Mouse (Mus musculus) kidney, embryonic 15.5 days (tissue): ENCODE data around the gene Ugt1a10. TPM values are rescaled to one million over a fixed set of nuclear protein-coding genes. Genes with fewer than 3 reads are reported as not detected.
"Not testable (repeated sequence)": the region's sequence is repeated elsewhere in the genome, so short reads cannot be mapped to it uniquely, and the experiment has no call there.

Experiments used
- ATAC-seq: fragments of 200-750 bp; cut with Nextera tagmentation; replicated peaks from 2 replicates; pipeline ENCODE4 v1.8.0; 2017; ENCODE audit warnings: moderate TSS enrichment; ENCODE audit not compliant: low FRiP score
- H3K27ac ChIP-seq: fragments of 300-500 bp; sonication (generic); 2 replicates; pipeline ENCODE4 v1.5.1; 2015; ENCODE audit warnings: mild to moderate bottlenecking, inconsistent platforms
- H3K27me3 ChIP-seq: fragments of 300-500 bp; sonication (generic); 2 replicates; pipeline ENCODE4 v1.6.1; 2015; ENCODE audit warnings: inconsistent platforms
- H3K36me3 ChIP-seq: fragments of 300-500 bp; sonication (generic); 2 replicates; pipeline ENCODE4 v1.6.1; 2015; ENCODE audit warnings: inconsistent platforms
- H3K4me1 ChIP-seq: fragments of 300-500 bp; sonication (generic); 2 replicates; pipeline ENCODE4 v1.6.1; 2015; ENCODE audit warnings: inconsistent platforms
- H3K4me2 ChIP-seq: fragments of 300-500 bp; sonication (generic); 2 replicates; pipeline ENCODE4 v1.6.1; 2015; ENCODE audit warnings: moderate library complexity, mild to moderate bottlenecking, inconsistent platforms
- H3K4me3 ChIP-seq: fragments of 300-500 bp; sonication (generic); replicated peaks from 2 replicates; pipeline ENCODE4 v1.5.1; 2015; ENCODE audit warnings: mild to moderate bottlenecking, inconsistent platforms
- H3K9ac ChIP-seq: fragments of 300-500 bp; sonication (generic); 2 replicates; pipeline ENCODE4 v1.6.1; 2015; ENCODE audit warnings: mild to moderate bottlenecking, inconsistent platforms
- H3K9me3 ChIP-seq: fragments of 300-500 bp; sonication (generic); replicated peaks from 2 replicates; pipeline ENCODE4 v1.6.1; 2016; ENCODE audit warnings: inconsistent platforms
- WGBS: fragments of 180-500 bp; shearing (Covaris S2); methylation state at CpG from one replicate; pipeline ENCODE4 v1.1.7; 2015; ENCODE audit warnings: mixed read lengths; 5-methylcytosine and 5-hydroxymethylcytosine counted together
- polyA plus RNA-seq: library from polyadenylated mRNA; unstranded; fragments of >200 nt; fragmentation: Nextera tagmentation; extraction: Ambion mirVana; gene quantifications from 2 replicates; pipeline ENCODE4 v1.2.1, GENCODE M21; 2015

The Ugt1a10 gene
- polyA plus RNA-seq, 1 experiment from 2014 or later = 17.5 TPM

- 57% methylated on average over 2 of the region's 2 CpGs for WGBS
- no peaks in the 10 kb centered on the region for H3K36me3 ChIP-seq
- no peak overlapping the region for H3K4me2 ChIP-seq
- H3K9ac ChIP-seq = no peak overlapping the region
- H3K4me1 ChIP-seq = no peaks in the 10 kb centered on the region
- peaks cover 25% of the 10 kb centered on the region for H3K9me3 ChIP-seq
- H3K27ac ChIP-seq = no peak overlapping the region
- H3K4me3 ChIP-seq = no peak overlapping the region
- no peaks in the 10 kb centered on the region for H3K27me3 ChIP-seq
- no peak for ATAC-seq
Measured at GRCm38 (mm10) chr1:88222216-88222615, 167.0 kb downstream of the Ugt1a10 start.

- not testable (repeated sequence) for H3K4me2 ChIP-seq, H3K4me3 ChIP-seq, H3K4me1 ChIP-seq, H3K36me3 ChIP-seq, H3K27ac ChIP-seq, H3K9ac ChIP-seq, ATAC-seq, H3K27me3 ChIP-seq
- peaks cover 27% of the 10 kb centered on the region for H3K9me3 ChIP-seq
Measured at GRCm38 (mm10) chr1:88223011-88223515, 167.9 kb downstream of the Ugt1a10 start.

GRCm38 (mm10) chr1:88223591-88223990, 168.4 kb downstream of the Ugt1a10 start:
- no peaks in the 10 kb centered on the region for H3K4me1 ChIP-seq
- no peaks in the 10 kb centered on the region for H3K27me3 ChIP-seq
- 60% methylated on average over 1 of the region's 1 CpGs for WGBS
- peaks cover 32% of the 10 kb centered on the region for H3K9me3 ChIP-seq
- H3K27ac ChIP-seq = no peak overlapping the region
- H3K36me3 ChIP-seq = no peaks in the 10 kb centered on the region
- H3K9ac ChIP-seq = no peak overlapping the region
- no peak overlapping the region for H3K4me2 ChIP-seq
- ATAC-seq = no peak
- H3K4me3 ChIP-seq = no peak overlapping the region

GRCm38 (mm10) chr1:88224029-88224776, 169.0 kb downstream of the Ugt1a10 start:
- no peak overlapping the region for H3K27ac ChIP-seq
- H3K27me3 ChIP-seq = no peaks in the 10 kb centered on the region
- no peaks in the 10 kb centered on the region for H3K4me1 ChIP-seq
- peaks cover 38% of the 10 kb centered on the region for H3K9me3 ChIP-seq
- H3K4me3 ChIP-seq = no peak overlapping the region
- WGBS = 68% methylated on average over 2 of the region's 2 CpGs
- ATAC-seq = no peak
- H3K36me3 ChIP-seq = no peaks in the 10 kb centered on the region
- no peak overlapping the region for H3K4me2 ChIP-seq
- no peak overlapping the region for H3K9ac ChIP-seq

- 37% methylated on average over 2 of the region's 2 CpGs for WGBS
- ATAC-seq, H3K4me2 ChIP-seq, H3K4me3 ChIP-seq, H3K36me3 ChIP-seq, H3K27me3 ChIP-seq, H3K4me1 ChIP-seq, H3K27ac ChIP-seq, H3K9ac ChIP-seq: not testable (repeated sequence)
- peaks cover 49% of the 10 kb centered on the region for H3K9me3 ChIP-seq
Measured at GRCm38 (mm10) chr1:88225301-88225700, 170.1 kb downstream of the Ugt1a10 start.

GRCm38 (mm10) chr1:88225741-88226140, 170.6 kb downstream of the Ugt1a10 start:
- Histone ChIP-seq H3K4me2 (no peak overlapping the region), H3K9me3 (peaks cover 54% of the 10 kb centered on the region), H3K36me3 (no peaks in the 10 kb centered on the region), H3K4me1 (no peaks in the 10 kb centered on the region), H3K4me3 (no peak overlapping the region), H3K9ac (no peak overlapping the region), H3K27me3 (no peaks in the 10 kb centered on the region), H3K27ac (no peak overlapping the region)
- no peak for ATAC-seq

GRCm38 (mm10) chr1:88226670-88227379, 171.6 kb downstream of the Ugt1a10 start, which contains the start of gene Mroh2a:
Gene Mroh2a (plus strand): TSS chr1:88226986.
- H3K27me3 ChIP-seq = no peaks in the 10 kb centered on the region
- ATAC-seq = no peak
- 58% methylated on average over 5 of the region's 5 CpGs for WGBS
- H3K4me1 ChIP-seq = no peaks in the 10 kb centered on the region
- H3K4me3 ChIP-seq = no peak within 1 kb of the TSS
- no peaks in the 10 kb centered on the region for H3K36me3 ChIP-seq
- no peak within 1 kb of the TSS for H3K27ac ChIP-seq
- H3K9me3 ChIP-seq = peaks cover 63% of the 10 kb centered on the region
- H3K4me2 ChIP-seq = no peak within 1 kb of the TSS
- H3K9ac ChIP-seq = no peak within 1 kb of the TSS

- Histone ChIP-seq H3K27me3 (no peaks in the 10 kb centered on the region), H3K27ac (no peak overlapping the region), H3K9me3 (peaks cover 70% of the 10 kb centered on the region), H3K9ac (no peak overlapping the region), H3K4me1 (no peaks in the 10 kb centered on the region), H3K36me3 (no peaks in the 10 kb centered on the region), H3K4me2 (no peak overlapping the region), H3K4me3 (no peak overlapping the region)
- ATAC-seq = no peak
- 63% methylated on average over 2 of the region's 2 CpGs for WGBS
Measured at GRCm38 (mm10) chr1:88227482-88227881, 172.3 kb downstream of the Ugt1a10 start.

GRCm38 (mm10) chr1:88228121-88228520, 172.9 kb downstream of the Ugt1a10 start:
- no peak for ATAC-seq
- no peak overlapping the region for H3K27ac ChIP-seq
- no peak overlapping the region for H3K9ac ChIP-seq
- no peaks in the 10 kb centered on the region for H3K36me3 ChIP-seq
- H3K9me3 ChIP-seq = peaks cover 76% of the 10 kb centered on the region
- no peak overlapping the region for H3K4me2 ChIP-seq
- H3K4me3 ChIP-seq = no peak overlapping the region
- 72% methylated on average over 7 of the region's 7 CpGs for WGBS
- H3K27me3 ChIP-seq = no peaks in the 10 kb centered on the region
- no peaks in the 10 kb centered on the region for H3K4me1 ChIP-seq

- Histone ChIP-seq H3K9me3 (peaks cover 90% of the 10 kb centered on the region), H3K4me2 (no peak overlapping the region), H3K4me1 (no peaks in the 10 kb centered on the region), H3K4me3 (no peak overlapping the region), H3K27me3 (no peaks in the 10 kb centered on the region), H3K36me3 (no peaks in the 10 kb centered on the region), H3K27ac (no peak overlapping the region), H3K9ac (no peak overlapping the region)
- WGBS = 84% methylated on average over 3 of the region's 3 CpGs
- ATAC-seq = no peak
Measured at GRCm38 (mm10) chr1:88229566-88229965, 174.4 kb downstream of the Ugt1a10 start.

- Histone ChIP-seq H3K4me2 (no peak overlapping the region), H3K9ac (no peak overlapping the region), H3K4me1 (no peaks in the 10 kb centered on the region), H3K27me3 (no peaks in the 10 kb centered on the region), H3K9me3 (peaks cover 94% of the 10 kb centered on the region), H3K4me3 (no peak overlapping the region), H3K36me3 (no peaks in the 10 kb centered on the region), H3K27ac (no peak overlapping the region)
- ATAC-seq = no peak
- 87% methylated on average over 5 of the region's 5 CpGs for WGBS
Measured at GRCm38 (mm10) chr1:88229986-88230385, 174.8 kb downstream of the Ugt1a10 start.

- Histone ChIP-seq H3K36me3 (no peaks in the 10 kb centered on the region), H3K9me3 (peaks cover 97% of the 10 kb centered on the region), H3K4me1 (no peaks in the 10 kb centered on the region), H3K27ac (no peak overlapping the region), H3K27me3 (no peaks in the 10 kb centered on the region), H3K4me2 (no peak overlapping the region), H3K4me3 (no peak overlapping the region), H3K9ac (no peak overlapping the region)
- ATAC-seq = no peak
- WGBS = 69% methylated on average over 7 of the region's 7 CpGs
Measured at GRCm38 (mm10) chr1:88230421-88230820, 175.2 kb downstream of the Ugt1a10 start.
